Mouse (Mus musculus) megakaryocyte, embryonic 14.5 days (primary cell): ENCODE data around the gene Acot10.

Experiments used
- FLI1 ChIP-seq: IDR thresholded peaks from 2 replicates; pipeline ENCODE4 v1.6.1; 2012; ENCODE audit warnings: low read length, inconsistent platforms, mixed read lengths
- GATA1 ChIP-seq: IDR thresholded peaks from 3 replicates; pipeline ENCODE4 v1.6.1; 2012; ENCODE audit warnings: mixed read lengths, low read length, inconsistent platforms, borderline replicate concordance

- TF ChIP-seq GATA1: no peak
- no peak for TF ChIP-seq FLI1
These were observed 1.4 kb upstream of the Acot10 start for GRCm38 (mm10) chr15:20667989-20668388.
